Comparison of ENCODE assay signal across 26 mouse cellular contexts in genomic region chr2:51937004-51937403, GRCm38 (mm10). TPM values are rescaled to one million over a fixed set of nuclear protein-coding genes. Genes with fewer than 3 reads are reported as not detected.
A peak's percentile ranks its signal among the peaks of the same experiment; 100 is the strongest.
DNase-seq lines count a peak whose midpoint lies in the region; ATAC-seq and TF ChIP-seq lines count a peak whose summit lies in the region.
"Had no signal": no experiment of that assay in that cellular context is flagged by ENCODE, and none has a peak within 500 bp of the region (broad histone marks: within the 10 kb centered on the region; RNA-seq: fewer than 3 reads in every experiment).

No protein-coding gene starts in this region.

- H3K36me3 ChIP-seq in heart, embryonic 10.5 days: no peaks in the 10 kb centered on the region
- H3K36me3 ChIP-seq in midbrain, postnatal 0 days (ENCODE audit: insufficient read depth, low read length): no peaks in the 10 kb centered on the region
- H3K36me3 ChIP-seq in midbrain, embryonic 11.5 days (ENCODE audit: control insufficient read depth, insufficient read depth, low read length): no peaks in the 10 kb centered on the region
- H3K36me3 ChIP-seq in liver, embryonic 15.5 days (replicated peaks): 0 out of 2 replicates have a peak, but pooled peaks cover 4% of the 10 kb centered on the region
- H3K36me3 ChIP-seq in forebrain, embryonic 10.5 days (replicated peaks): no peaks in the 10 kb centered on the region
- H3K36me3 ChIP-seq: embryonic facial prominence, embryonic 13.5 days; heart, embryonic 15.5 days; hindbrain, embryonic 13.5 days; neural tube, embryonic 12.5 days had no signal

- TF ChIP-seq CTCF in midbrain, postnatal 0 days (IDR thresholded peaks at IDR 0.05): peak; percentile 5; the same call in 1 of the 2 replicates

- H3K27me3 ChIP-seq in heart, embryonic 10.5 days (ENCODE audit: insufficient read depth, poor library complexity, severe bottlenecking): peaks cover 6% of the 10 kb centered on the region; the same call in 1 of the 2 replicates
- no peaks in the 10 kb centered on the region for H3K27me3 ChIP-seq in midbrain, postnatal 0 days (ENCODE audit: insufficient read depth, low read length)
- H3K27me3 ChIP-seq in midbrain, embryonic 11.5 days (ENCODE audit: control insufficient read depth, insufficient read depth, low read length): peaks cover 5% of the 10 kb centered on the region; the same call in 1 of the 2 replicates
- H3K27me3 ChIP-seq in liver, embryonic 15.5 days: no peaks in the 10 kb centered on the region
- H3K27me3 ChIP-seq in forebrain, embryonic 10.5 days (ENCODE audit: poor library complexity, severe bottlenecking): peaks cover 18% of the 10 kb centered on the region
- H3K27me3 ChIP-seq: heart, embryonic 15.5 days; megakaryocyte, embryonic 14.5 days; neural tube, embryonic 12.5 days had no signal

- DNase-seq in heart, embryonic 10.5 days (ENCODE audit: low spot score): peak; percentile 36
- DNase-seq in heart, postnatal 25 days (ENCODE audit: low spot score): no peak
- DNase-seq in midbrain, postnatal 0 days (ENCODE audit: low spot score): no peak
- DNase-seq in midbrain, embryonic 11.5 days (ENCODE audit: low spot score, missing footprints): no peak
- DNase-seq in MEL-GATA-1-ER (ENCODE audit: extremely low read depth, low read depth): peak; percentile 40
- DNase-seq in gastrocnemius, adult 8-10 months (ENCODE audit: low spot score in 2 of 2): no peak
- no peak for DNase-seq in forebrain, embryonic 10.5 days (ENCODE audit: extremely low spot score, low spot score)
- DNase-seq: adrenal gland, postnatal 25 days; cerebellum, adult 11-12 months; cerebellum, adult 9-11 months; gastrocnemius, adult 2 months; heart, postnatal 36 days; kidney, adult 11 months; kidney, postnatal 14 days; layer of hippocampus, adult 9-11 months; lung, embryonic 14.5 days; lung, postnatal 36 days; midbrain, embryonic 14.5 days; thymus, postnatal 14 days had no signal

- peaks cover 9% of the 10 kb centered on the region; the same call in 1 of the 2 replicates for H3K4me1 ChIP-seq in heart, embryonic 10.5 days
- no peaks in the 10 kb centered on the region for H3K4me1 ChIP-seq in midbrain, postnatal 0 days (ENCODE audit: insufficient read depth, low read length)
- H3K4me1 ChIP-seq in midbrain, embryonic 11.5 days (ENCODE audit: control insufficient read depth, insufficient read depth, low read length): peaks cover 3% of the 10 kb centered on the region
- peaks cover 72% of the 10 kb centered on the region for H3K4me1 ChIP-seq in liver, embryonic 15.5 days (replicated peaks)
- H3K4me1 ChIP-seq in forebrain, embryonic 10.5 days: peaks cover 11% of the 10 kb centered on the region

- no peak overlapping the region for H3K4me2 ChIP-seq in midbrain, postnatal 0 days (ENCODE audit: low read depth, low read length, poor library complexity, severe bottlenecking)
- H3K4me2 ChIP-seq in midbrain, embryonic 11.5 days: no peak overlapping the region
- no peak overlapping the region; the same call in 1 of the 2 replicates for H3K4me2 ChIP-seq in liver, embryonic 15.5 days
- H3K4me2 ChIP-seq: embryonic facial prominence, embryonic 13.5 days; heart, embryonic 15.5 days; hindbrain, embryonic 13.5 days; lung, embryonic 14.5 days; neural tube, embryonic 12.5 days had no signal

- WGBS in heart, embryonic 10.5 days: 65% methylated on average over 6 of the region's 6 CpGs
- 73% methylated on average over 6 of the region's 6 CpGs for WGBS in midbrain, postnatal 0 days
- WGBS in midbrain, embryonic 11.5 days: 68% methylated on average over 6 of the region's 6 CpGs
- WGBS in liver, embryonic 15.5 days (ENCODE audit: insufficient replicate concordance): 69% methylated on average over 6 of the region's 6 CpGs
- 75% methylated on average over 6 of the region's 6 CpGs for WGBS in forebrain, embryonic 10.5 days

- no peak overlapping the region for H3K27ac ChIP-seq in heart, embryonic 10.5 days
- H3K27ac ChIP-seq in midbrain, postnatal 0 days (ENCODE audit: low read depth, low read length): no peak overlapping the region
- no peak overlapping the region for H3K27ac ChIP-seq in midbrain, embryonic 11.5 days (ENCODE audit: low read depth, low read length)
- peak overlapping the region; percentile 34 for H3K27ac ChIP-seq in liver, embryonic 15.5 days (replicated peaks)
- no peak overlapping the region for H3K27ac ChIP-seq in forebrain, embryonic 10.5 days
- H3K27ac ChIP-seq: embryonic facial prominence, embryonic 13.5 days; gastrocnemius, adult 2 months; heart, embryonic 15.5 days; hindbrain, embryonic 13.5 days; neural tube, embryonic 12.5 days had no signal

- intact Hi-C loops in heart, postnatal 25 days (cut with DNase I): no loop called here

- no peak for ATAC-seq in midbrain, postnatal 0 days (ENCODE audit: low FRiP score)
- ATAC-seq in midbrain, embryonic 11.5 days (ENCODE audit: low FRiP score): no peak
- no peak for ATAC-seq in liver, embryonic 15.5 days (ENCODE audit: insufficient read depth)
- ATAC-seq: forebrain, embryonic 16.5 days had no signal

- no peak overlapping the region for H3K9ac ChIP-seq in midbrain, postnatal 0 days (replicated peaks; ENCODE audit: low read length, poor library complexity, severe bottlenecking)
- H3K9ac ChIP-seq in midbrain, embryonic 11.5 days (ENCODE audit: low read length): no peak overlapping the region
- no peak overlapping the region for H3K9ac ChIP-seq in liver, embryonic 15.5 days
- H3K9ac ChIP-seq: embryonic facial prominence, embryonic 13.5 days; heart, embryonic 15.5 days; hindbrain, embryonic 13.5 days; lung, embryonic 14.5 days; neural tube, embryonic 12.5 days had no signal

- no peaks in the 10 kb centered on the region for H3K9me3 ChIP-seq in heart, embryonic 10.5 days
- no peaks in the 10 kb centered on the region for H3K9me3 ChIP-seq in midbrain, postnatal 0 days (ENCODE audit: low read length)
- no peaks in the 10 kb centered on the region for H3K9me3 ChIP-seq in midbrain, embryonic 11.5 days (ENCODE audit: control insufficient read depth, low read length)
- no peaks in the 10 kb centered on the region for H3K9me3 ChIP-seq in liver, embryonic 15.5 days (replicated peaks)
- H3K9me3 ChIP-seq in forebrain, embryonic 10.5 days: no peaks in the 10 kb centered on the region
- H3K9me3 ChIP-seq: embryonic facial prominence, embryonic 13.5 days; heart, embryonic 15.5 days; hindbrain, embryonic 13.5 days; megakaryocyte, embryonic 14.5 days; neural tube, embryonic 12.5 days had no signal

- H3K4me3 ChIP-seq in heart, embryonic 10.5 days: no peak overlapping the region
- H3K4me3 ChIP-seq in midbrain, postnatal 0 days (ENCODE audit: low read depth, low read length): no peak overlapping the region
- no peak overlapping the region for H3K4me3 ChIP-seq in midbrain, embryonic 11.5 days (ENCODE audit: low read depth, low read length)
- no peak overlapping the region for H3K4me3 ChIP-seq in liver, embryonic 15.5 days (replicated peaks)
- no peak overlapping the region for H3K4me3 ChIP-seq in forebrain, embryonic 10.5 days
- H3K4me3 ChIP-seq: embryonic facial prominence, embryonic 13.5 days; gastrocnemius, adult 2 months; heart, embryonic 15.5 days; hindbrain, embryonic 13.5 days; megakaryocyte, embryonic 14.5 days; neural tube, embryonic 12.5 days had no signal

RNA-seq across cellular contexts. Expression of gene Rbm43, which starts 2.0 kb away (rescaled TPM):
- 10.4 and 10.7 TPM in 2 replicates for polyA plus RNA-seq in heart, embryonic 10.5 days (2016; fragmentation: Nextera tagmentation; extraction: Ambion mirVana)
- total RNA-seq in heart, postnatal 25 days (2021): 1 to 10 TPM; 3.9 to 4.4 TPM
- 9.4 and 11.2 TPM in 2 replicates for total RNA-seq in midbrain, postnatal 0 days (2014; rRNA removed)
- 15.7 and 17.3 TPM in 2 replicates for polyA plus RNA-seq in midbrain, postnatal 0 days (2015; fragmentation: Nextera tagmentation; extraction: Ambion mirVana)
- polyA plus RNA-seq in midbrain, embryonic 11.5 days (2014; fragmentation: Nextera tagmentation; extraction: Ambion mirVana): 5.7 and 6.4 TPM in 2 replicates
- 20.3 and 22.0 TPM in 2 replicates for polyA plus RNA-seq in liver, embryonic 15.5 days (2015; fragmentation: Nextera tagmentation; extraction: Ambion mirVana)
- total RNA-seq in gastrocnemius, adult 8-10 months (2022): 1 to 10 TPM in 1 of 4 experiments, under 1 TPM in 3; 0.27 to 1.4 (median 0.69) TPM
- 6.8 and 7.0 TPM in 2 replicates for polyA plus RNA-seq in forebrain, embryonic 10.5 days (2016; fragmentation: Nextera tagmentation; extraction: Ambion mirVana)

RNA-seq across cellular contexts. Expression of gene Nmi, which starts 36.3 kb away (rescaled TPM):
- polyA plus RNA-seq in heart, embryonic 10.5 days (2016; fragmentation: Nextera tagmentation; extraction: Ambion mirVana): 6.5 and 8.0 TPM in 2 replicates
- total RNA-seq in heart, postnatal 25 days (2021): 1 to 10 TPM; 5.6 to 6.4 TPM
- 1.8 and 4.2 TPM in 2 replicates for total RNA-seq in midbrain, postnatal 0 days (2014; rRNA removed)
- polyA plus RNA-seq in midbrain, postnatal 0 days (2015; fragmentation: Nextera tagmentation; extraction: Ambion mirVana): 6.4 and 6.5 TPM in 2 replicates
- 5.4 and 6.6 TPM in 2 replicates for polyA plus RNA-seq in midbrain, embryonic 11.5 days (2014; fragmentation: Nextera tagmentation; extraction: Ambion mirVana)
- 9.0 and 11.9 TPM in 2 replicates for polyA plus RNA-seq in liver, embryonic 15.5 days (2015; fragmentation: Nextera tagmentation; extraction: Ambion mirVana)
- total RNA-seq in gastrocnemius, adult 8-10 months (2022): 1 to 10 TPM; 1.5 to 2.9 (median 1.9) TPM
- polyA plus RNA-seq in forebrain, embryonic 10.5 days (2016; fragmentation: Nextera tagmentation; extraction: Ambion mirVana): 4.5 and 5.2 TPM in 2 replicates

Comparison
In these comparisons a context has a peak if more than half of its experiments do, and no peak if none do; other contexts are left out.
1. DNase-seq: peak in heart, embryonic 10.5 days (single experiment) and MEL-GATA-1-ER (single experiment); none in heart, postnatal 25 days (single experiment), midbrain, postnatal 0 days (single experiment), midbrain, embryonic 11.5 days (single experiment), gastrocnemius, adult 8-10 months (0 of 2) and forebrain, embryonic 10.5 days (single experiment).